Comparison of ENCODE assay signal across 10 mouse cellular contexts in genomic region chr9:32543923-32544575, GRCm38 (mm10). TPM values are rescaled to one million over a fixed set of nuclear protein-coding genes. Genes with fewer than 3 reads are reported as not detected.
A peak's percentile ranks its signal among the peaks of the same experiment; 100 is the strongest.
DNase-seq lines count a peak whose midpoint lies in the region; ATAC-seq and TF ChIP-seq lines count a peak whose summit lies in the region.
"Had no signal": no experiment of that assay in that cellular context is flagged by ENCODE, and none has a peak within 500 bp of the region (broad histone marks: within the 10 kb centered on the region; RNA-seq: fewer than 3 reads in every experiment).

No protein-coding gene starts in this region.

- H3K4me1 ChIP-seq in forebrain, embryonic 10.5 days: peaks cover 92% of the 10 kb centered on the region
- peaks cover 22% of the 10 kb centered on the region for H3K4me1 ChIP-seq in forebrain, embryonic 11.5 days (replicated peaks; ENCODE audit: control insufficient read depth, insufficient read depth, low read length)
- H3K4me1 ChIP-seq in kidney, embryonic 15.5 days: peaks cover 90% of the 10 kb centered on the region
- peaks cover 30% of the 10 kb centered on the region for H3K4me1 ChIP-seq in intestine, embryonic 16.5 days (ENCODE audit: control insufficient read depth, insufficient read depth, low read length)

- DNase-seq in forebrain, embryonic 10.5 days (ENCODE audit: extremely low spot score, low spot score): peak; percentile 38
- no peak for DNase-seq in forebrain, embryonic 11.5 days (ENCODE audit: low spot score)
- DNase-seq in kidney, adult 8-10 months: no peak
- DNase-seq in brain, embryonic 14.5 days (ENCODE audit: low read depth): peak; percentile 28
- no peak for DNase-seq in right cerebral cortex, postnatal 25 days
- DNase-seq in testis, postnatal 14 days (ENCODE audit: low spot score): no peak
- DNase-seq: adrenal gland, adult 8-10 months; cerebellum, postnatal 36 days had no signal

- WGBS in forebrain, embryonic 10.5 days: 1% methylated on average over 8 of the region's 8 CpGs
- under 1% methylated on average over 7 of the region's 8 CpGs for WGBS in forebrain, embryonic 11.5 days
- 16% methylated on average over 8 of the region's 8 CpGs for WGBS in kidney, embryonic 15.5 days
- WGBS in intestine, embryonic 16.5 days: 16% methylated on average over 8 of the region's 8 CpGs

- no peak overlapping the region; the same call in 1 of the 2 replicates for H3K4me2 ChIP-seq in forebrain, embryonic 11.5 days (ENCODE audit: low read depth, low read length, severe bottlenecking)
- peak overlapping the region; percentile 95 for H3K4me2 ChIP-seq in kidney, embryonic 15.5 days
- H3K4me2 ChIP-seq in intestine, embryonic 16.5 days (ENCODE audit: low read depth, low read length): peak overlapping the region; percentile 91; the same call in 1 of the 2 replicates

- H3K36me3 ChIP-seq in forebrain, embryonic 10.5 days (replicated peaks): no peaks in the 10 kb centered on the region
- H3K36me3 ChIP-seq in forebrain, embryonic 11.5 days (ENCODE audit: control insufficient read depth, insufficient read depth, low read length): no peaks in the 10 kb centered on the region
- no peaks in the 10 kb centered on the region for H3K36me3 ChIP-seq in kidney, embryonic 15.5 days
- no peaks in the 10 kb centered on the region for H3K36me3 ChIP-seq in intestine, embryonic 16.5 days (ENCODE audit: control insufficient read depth, insufficient read depth, low read length)

- H3K9ac ChIP-seq in forebrain, embryonic 11.5 days (ENCODE audit: low read length): no peak overlapping the region
- no peak overlapping the region for H3K9ac ChIP-seq in kidney, embryonic 15.5 days
- no peak overlapping the region for H3K9ac ChIP-seq in intestine, embryonic 16.5 days (ENCODE audit: low read depth, low read length)

- H3K27ac ChIP-seq in forebrain, embryonic 10.5 days: peak overlapping the region; percentile 87; the same call in 1 of the 2 replicates
- H3K27ac ChIP-seq in forebrain, embryonic 11.5 days (ENCODE audit: low read depth, low read length): no peak overlapping the region
- H3K27ac ChIP-seq in kidney, embryonic 15.5 days: peak overlapping the region; percentile 90
- no peak overlapping the region for H3K27ac ChIP-seq in intestine, embryonic 16.5 days (ENCODE audit: low read length)

- no peak for TF ChIP-seq CTCF in brain, embryonic 14.5 days (IDR thresholded peaks at IDR 0.05; ENCODE audit: borderline replicate concordance, extremely low read depth, insufficient read depth, insufficient read length)

- peak overlapping the region; percentile 72 for H3K4me3 ChIP-seq in forebrain, embryonic 10.5 days
- no peak overlapping the region for H3K4me3 ChIP-seq in forebrain, embryonic 11.5 days (ENCODE audit: low read depth, low read length)
- peak overlapping the region; percentile 74 for H3K4me3 ChIP-seq in kidney, embryonic 15.5 days (replicated peaks)
- no peak overlapping the region for H3K4me3 ChIP-seq in intestine, embryonic 16.5 days (ENCODE audit: low read length)

- no peaks in the 10 kb centered on the region for H3K9me3 ChIP-seq in forebrain, embryonic 10.5 days
- no peaks in the 10 kb centered on the region for H3K9me3 ChIP-seq in forebrain, embryonic 11.5 days (ENCODE audit: control insufficient read depth, low read length)
- no peaks in the 10 kb centered on the region for H3K9me3 ChIP-seq in kidney, embryonic 15.5 days (replicated peaks)
- H3K9me3 ChIP-seq in intestine, embryonic 16.5 days (ENCODE audit: control insufficient read depth, low read length): no peaks in the 10 kb centered on the region

- no peak for ATAC-seq in forebrain, embryonic 11.5 days (replicated peaks; ENCODE audit: low FRiP score)
- no peak for ATAC-seq in kidney, embryonic 15.5 days (replicated peaks; ENCODE audit: low FRiP score)
- no peak for ATAC-seq in intestine, embryonic 16.5 days

- no peak for TF ChIP-seq POLR2A in brain, embryonic 14.5 days (IDR thresholded peaks at IDR 0.05; ENCODE audit: borderline replicate concordance, extremely low read depth, insufficient read depth, insufficient read length, poor library complexity, severe bottlenecking)

- H3K27me3 ChIP-seq in forebrain, embryonic 10.5 days (ENCODE audit: poor library complexity, severe bottlenecking): peaks cover 100% of the 10 kb centered on the region
- H3K27me3 ChIP-seq in forebrain, embryonic 11.5 days (ENCODE audit: control insufficient read depth, insufficient read depth, low read length): peaks cover 87% of the 10 kb centered on the region
- H3K27me3 ChIP-seq in kidney, embryonic 15.5 days: peaks cover 60% of the 10 kb centered on the region
- H3K27me3 ChIP-seq in intestine, embryonic 16.5 days (replicated peaks; ENCODE audit: control insufficient read depth, insufficient read depth, low read length): peaks cover 29% of the 10 kb centered on the region

RNA-seq across cellular contexts. Expression of gene Fli1, which starts 1.4 kb away (rescaled TPM):
- polyA plus RNA-seq in forebrain, embryonic 10.5 days (2016; fragmentation: Nextera tagmentation; extraction: Ambion mirVana): 22.5 and 24.5 TPM in 2 replicates
- 14.3 and 14.7 TPM in 2 replicates for polyA plus RNA-seq in forebrain, embryonic 11.5 days (2014; fragmentation: Nextera tagmentation; extraction: Ambion mirVana)
- polyA plus RNA-seq in kidney, embryonic 15.5 days (2015; fragmentation: Nextera tagmentation; extraction: Ambion mirVana): 28.3 and 31.0 TPM in 2 replicates
- polyA plus RNA-seq in brain, embryonic 14.5 days (2012; rRNA removed): 2.5 and 5.3 TPM in 2 replicates
- polyA plus RNA-seq in intestine, embryonic 16.5 days (2015; fragmentation: Nextera tagmentation; extraction: Ambion mirVana): 10.1 and 10.3 TPM in 2 replicates

Comparison
In these comparisons a context has a peak if more than half of its experiments do, and no peak if none do; other contexts are left out.
1. DNase-seq: peak in forebrain, embryonic 10.5 days (single experiment) and brain, embryonic 14.5 days (single experiment); none in forebrain, embryonic 11.5 days (single experiment), kidney, adult 8-10 months (0 of 2), right cerebral cortex, postnatal 25 days (single experiment) and testis, postnatal 14 days (single experiment).
2. H3K27ac ChIP-seq: peak in forebrain, embryonic 10.5 days (single experiment) and kidney, embryonic 15.5 days (single experiment); none in forebrain, embryonic 11.5 days (single experiment) and intestine, embryonic 16.5 days (single experiment).
3. H3K4me3 ChIP-seq: peak in forebrain, embryonic 10.5 days (single experiment) and kidney, embryonic 15.5 days (single experiment); none in forebrain, embryonic 11.5 days (single experiment) and intestine, embryonic 16.5 days (single experiment).